In genomic region chr10:59266097-59266496, GRCm38 (mm10) we compare ENCODE assay signal across 8 mouse cellular contexts. TPM values are rescaled to one million over a fixed set of nuclear protein-coding genes. Genes with fewer than 3 reads are reported as not detected.
A peak's percentile ranks its signal among the peaks of the same experiment; 100 is the strongest.
DNase-seq lines count a peak whose midpoint lies in the region; ATAC-seq and TF ChIP-seq lines count a peak whose summit lies in the region.

No protein-coding gene starts in this region.

- no peak overlapping the region for H3K4me2 ChIP-seq in stomach, embryonic 15.5 days

- 27% methylated on average over 1 of the region's 1 CpGs for WGBS in liver, adult 2 months
- 60% methylated on average over 1 of the region's 1 CpGs for WGBS in bone marrow, adult 2 months
- WGBS in stomach, embryonic 15.5 days = 69% methylated on average over 1 of the region's 1 CpGs

- no peaks in the 10 kb centered on the region for H3K9me3 ChIP-seq in stomach, embryonic 15.5 days

- no peak for TF ChIP-seq POLR2A in liver, adult 2 months (IDR thresholded peaks at IDR 0.05; ENCODE audit: extremely low read depth, insufficient read depth, low read length)
- no peak for TF ChIP-seq POLR2A in bone marrow, adult 2 months (IDR thresholded peaks at IDR 0.05; ENCODE audit: borderline replicate concordance, control insufficient read depth, low read depth, low read length)

- H3K4me1 ChIP-seq in liver, adult 2 months (ENCODE audit: control insufficient read depth, insufficient read depth, low read length) = peaks cover 14% of the 10 kb centered on the region
- peaks cover 13% of the 10 kb centered on the region for H3K4me1 ChIP-seq in bone marrow, adult 2 months (ENCODE audit: control insufficient read depth, insufficient read depth, low read length)
- H3K4me1 ChIP-seq in stomach, embryonic 15.5 days = peaks cover 16% of the 10 kb centered on the region

- TF ChIP-seq CTCF in liver, adult 2 months (IDR thresholded peaks at IDR 0.05; ENCODE audit: low read depth, low read length) = no peak
- no peak for TF ChIP-seq CTCF in bone marrow, adult 2 months (IDR thresholded peaks at IDR 0.05; ENCODE audit: control insufficient read depth, insufficient read depth, low read length)

- DNase-seq in liver, adult 2 months (ENCODE audit: extremely low read depth, low read depth, low spot score) = peak; percentile 49
- DNase-seq in liver = no peak
- DNase-seq in kidney, postnatal 25 days = peak; percentile 18 to 62
- DNase-seq in cerebellum, adult 18-20 months = no peak
- no peak for DNase-seq in layer of hippocampus, postnatal 10 days (ENCODE audit: low spot score in 2 of 2)
- no peak for DNase-seq in T-cell, adult 2 months (ENCODE audit: low spot score)

- ATAC-seq in stomach, embryonic 15.5 days (ENCODE audit: insufficient read depth, low FRiP score, low read depth) = peak; percentile 23; the same call in 1 of the 2 replicates

- H3K36me3 ChIP-seq in liver, adult 2 months (ENCODE audit: control insufficient read depth, insufficient read depth, low read length) = no peaks in the 10 kb centered on the region
- H3K36me3 ChIP-seq in stomach, embryonic 15.5 days = no peaks in the 10 kb centered on the region

- no peak overlapping the region for H3K4me3 ChIP-seq in liver, adult 2 months (ENCODE audit: insufficient read depth, low read depth, low read length)
- H3K4me3 ChIP-seq in bone marrow, adult 2 months (replicated peaks; ENCODE audit: control insufficient read depth, low read depth, low read length) = no peak overlapping the region
- no peak overlapping the region for H3K4me3 ChIP-seq in stomach, embryonic 15.5 days (replicated peaks)

- H3K9ac ChIP-seq in liver, adult 2 months (ENCODE audit: low read depth, low read length) = no peak overlapping the region
- no peak overlapping the region for H3K9ac ChIP-seq in stomach, embryonic 15.5 days

- no peaks in the 10 kb centered on the region for H3K79me2 ChIP-seq in liver, adult 2 months (ENCODE audit: control insufficient read depth, insufficient read depth, low read length)

- no peaks in the 10 kb centered on the region for H3K27me3 ChIP-seq in liver, adult 2 months (ENCODE audit: control insufficient read depth, insufficient read depth, low read length)
- no peaks in the 10 kb centered on the region for H3K27me3 ChIP-seq in stomach, embryonic 15.5 days (replicated peaks)

- peak overlapping the region; percentile 3; the same call in 1 of the 2 replicates for H3K27ac ChIP-seq in liver, adult 2 months (replicated peaks; ENCODE audit: insufficient read depth, low read depth, low read length)
- H3K27ac ChIP-seq in bone marrow, adult 2 months (ENCODE audit: control insufficient read depth, insufficient read depth, low read depth, low read length, poor library complexity) = peak overlapping the region; percentile 82; the same call in 1 of the 2 replicates
- peak overlapping the region; percentile 87 for H3K27ac ChIP-seq in stomach, embryonic 15.5 days

RNA-seq across cellular contexts. Expression of gene Sowahc, which starts 44.3 kb away (rescaled TPM):
- total RNA-seq in liver, adult 2 months (2014; rRNA removed) = 4.9 and 5.2 TPM in 2 replicates
- 1.2 TPM in 2 replicates for polyA plus RNA-seq in liver, adult 2 months (2012; rRNA removed)
- 1.1 and 3.1 TPM in 2 replicates for polyA plus RNA-seq in bone marrow, adult 2 months (2011; ENCODE audit: insufficient read depth, insufficient read length, low replicate concordance, missing spikeins)
- 13.7 and 13.9 TPM in 2 replicates for polyA plus RNA-seq in stomach, embryonic 15.5 days (2015; fragmentation: Nextera tagmentation; extraction: Ambion mirVana)
- total RNA-seq in layer of hippocampus, postnatal 10 days (2021) = 10 to 100 TPM; 11.4 to 12.7 TPM

RNA-seq across cellular contexts. Expression of gene Sept10, which starts 44.5 kb away (rescaled TPM):
- total RNA-seq in liver, adult 2 months (2014; rRNA removed) = 16.0 and 18.7 TPM in 2 replicates
- 5.2 and 6.7 TPM in 2 replicates for polyA plus RNA-seq in liver, adult 2 months (2012; rRNA removed)
- 3.8 and 5.7 TPM in 2 replicates for polyA plus RNA-seq in bone marrow, adult 2 months (2011; ENCODE audit: insufficient read depth, insufficient read length, low replicate concordance, missing spikeins)
- polyA plus RNA-seq in stomach, embryonic 15.5 days (2015; fragmentation: Nextera tagmentation; extraction: Ambion mirVana) = 38.6 and 41.7 TPM in 2 replicates
- total RNA-seq in layer of hippocampus, postnatal 10 days (2021) = 10 to 100 TPM; 12.5 to 15.6 TPM

RNA-seq across cellular contexts. Expression of gene P4ha1, which starts 57.0 kb away (rescaled TPM):
- 6.4 and 9.1 TPM in 2 replicates for total RNA-seq in liver, adult 2 months (2014; rRNA removed)
- polyA plus RNA-seq in liver, adult 2 months (2012; rRNA removed) = 3.0 and 4.7 TPM in 2 replicates
- 6.2 and 12.4 TPM in 2 replicates for polyA plus RNA-seq in bone marrow, adult 2 months (2011; ENCODE audit: insufficient read depth, insufficient read length, low replicate concordance, missing spikeins)
- polyA plus RNA-seq in stomach, embryonic 15.5 days (2015; fragmentation: Nextera tagmentation; extraction: Ambion mirVana) = 69.7 and 72.9 TPM in 2 replicates
- 10 to 100 TPM; 29.8 to 30.9 TPM for total RNA-seq in layer of hippocampus, postnatal 10 days (2021)

Comparison
In these comparisons a context has a peak if more than half of its experiments do, and no peak if none do; other contexts are left out.
1. DNase-seq: peak in liver, adult 2 months (single experiment) and kidney, postnatal 25 days (2 of 2); none in liver (single experiment), cerebellum, adult 18-20 months (0 of 2), layer of hippocampus, postnatal 10 days (0 of 2) and T-cell, adult 2 months (single experiment).
2. H3K27ac ChIP-seq: peak in every context shown above with its lines; median percentile 87 in stomach, embryonic 15.5 days; 82 in bone marrow, adult 2 months; 3 in liver, adult 2 months.